In genomic region chr13:15758835-15759632, GRCm38 (mm10) we compare ENCODE assay signal across 8 mouse cellular contexts.
A peak's percentile ranks its signal among the peaks of the same experiment; 100 is the strongest.
DNase-seq lines count a peak whose midpoint lies in the region; ATAC-seq lines count a peak whose summit lies in the region.

No protein-coding gene starts in this region.

- peak; percentile 92 for ATAC-seq in hindbrain, embryonic 11.5 days (ENCODE audit: low FRiP score)
- peak; percentile 85; the same call in 1 of the 2 replicates for ATAC-seq in lung, embryonic 15.5 days (ENCODE audit: borderline replicate concordance, extremely low read depth, low FRiP score, low TSS enrichment)

- peak overlapping the region; percentile 31 for H3K4me3 ChIP-seq in hindbrain, embryonic 11.5 days (ENCODE audit: low read depth, low read length)
- peak overlapping the region; percentile 37 for H3K4me3 ChIP-seq in lung, embryonic 15.5 days

- peak overlapping the region; percentile 51 for H3K9ac ChIP-seq in hindbrain, embryonic 11.5 days (ENCODE audit: low read depth, low read length)
- peak overlapping the region; percentile 31; the same call in 1 of the 2 replicates for H3K9ac ChIP-seq in lung, embryonic 15.5 days

- 5% methylated on average over 38 of the region's 38 CpGs for WGBS in hindbrain, embryonic 11.5 days
- WGBS in lung, embryonic 15.5 days = 3% methylated on average over 38 of the region's 38 CpGs

- H3K4me1 ChIP-seq in hindbrain, embryonic 11.5 days (replicated peaks; ENCODE audit: control insufficient read depth, insufficient read depth, low read length) = no peaks in the 10 kb centered on the region; the same call in 1 of the 2 replicates
- peaks cover 14% of the 10 kb centered on the region for H3K4me1 ChIP-seq in lung, embryonic 15.5 days

- H3K27ac ChIP-seq in hindbrain, embryonic 11.5 days (ENCODE audit: low read depth, low read length) = peak overlapping the region; percentile 32
- H3K27ac ChIP-seq in lung, embryonic 15.5 days = peak overlapping the region; percentile 61

- peak; percentile 81 for DNase-seq in R1 (ENCODE audit: low read depth, low spot score)
- DNase-seq in cerebellum, adult 9-11 months = peak; percentile 83
- DNase-seq in frontal cortex, postnatal 10 days (ENCODE audit: low spot score in 2 of 2) = peak; percentile 72 to 88
- peak; percentile 91 for DNase-seq in hindbrain, embryonic 11.5 days (ENCODE audit: low spot score)
- peak; percentile 83 for DNase-seq in layer of hippocampus, adult 9-11 months
- peak; percentile 17 for DNase-seq in ovary, adult 18-20 months (ENCODE audit: low spot score)
- peak; percentile 42 to 44 for DNase-seq in thymus, postnatal 36 days

- peak overlapping the region; percentile 45 for H3K4me2 ChIP-seq in hindbrain, embryonic 11.5 days (replicated peaks; ENCODE audit: low read depth, low read length)
- peak overlapping the region; percentile 64 for H3K4me2 ChIP-seq in lung, embryonic 15.5 days

- H3K36me3 ChIP-seq in hindbrain, embryonic 11.5 days (ENCODE audit: control insufficient read depth, insufficient read depth, low read length) = no peaks in the 10 kb centered on the region
- H3K36me3 ChIP-seq in lung, embryonic 15.5 days = no peaks in the 10 kb centered on the region

- H3K9me3 ChIP-seq in hindbrain, embryonic 11.5 days (ENCODE audit: control insufficient read depth, low read length) = no peaks in the 10 kb centered on the region
- no peaks in the 10 kb centered on the region for H3K9me3 ChIP-seq in lung, embryonic 15.5 days

- no peaks in the 10 kb centered on the region for H3K27me3 ChIP-seq in hindbrain, embryonic 11.5 days (ENCODE audit: control insufficient read depth, insufficient read depth, low read length)
- H3K27me3 ChIP-seq in lung, embryonic 15.5 days = no peaks in the 10 kb centered on the region

Comparison
In these comparisons a context has a peak if more than half of its experiments do, and no peak if none do; other contexts are left out.
1. Peak in every context shown above with its lines: DNase-seq, ATAC-seq, H3K4me3 ChIP-seq and H3K27ac ChIP-seq.
2. DNase-seq: peak in every context shown above with its lines; median percentile 91 in hindbrain, embryonic 11.5 days; 83 in cerebellum, adult 9-11 months; 83 in layer of hippocampus, adult 9-11 months; 81 in R1; 80 in frontal cortex, postnatal 10 days; 43 in thymus, postnatal 36 days; 17 in ovary, adult 18-20 months.